Mouse (Mus musculus) bone marrow macrophage, adult 2 months (primary cell): ENCODE results near the gene Fbxo42. TPM values are rescaled to one million over a fixed set of nuclear protein-coding genes. Genes with fewer than 3 reads are reported as not detected.
A peak's percentile ranks its signal among the peaks of the same experiment; 100 is the strongest.

ENCODE experiments used
- H3K27ac ChIP-seq: 2 replicates; pipeline ENCODE4 v1.5.1; 2012; ENCODE audit warnings: low read depth, low read length; ENCODE audit not compliant: insufficient read depth
- H3K4me1 ChIP-seq: 2 replicates; pipeline ENCODE4 v1.6.1; 2012; ENCODE audit warnings: low read length; ENCODE audit not compliant: control insufficient read depth, insufficient read depth
- H3K4me3 ChIP-seq: 2 replicates; pipeline ENCODE4 v1.5.1; 2012; ENCODE audit warnings: mild to moderate bottlenecking, low read length, moderate library complexity; ENCODE audit not compliant: insufficient read depth
- CTCF ChIP-seq: IDR thresholded peaks from 2 replicates; pipeline ENCODE4 v1.5.1; 2012; ENCODE audit warnings: low read depth, mild to moderate bottlenecking, low read length, moderate library complexity
- POLR2A ChIP-seq: IDR thresholded peaks from 2 replicates; pipeline ENCODE4 v1.6.1; 2012; ENCODE audit warnings: mild to moderate bottlenecking, low read depth, low read length, borderline replicate concordance
- polyA plus RNA-seq: library from polyadenylated mRNA; stranded (reverse); fragments of >200 nt; gene quantifications from 2 replicates; pipeline ENCODE4 v1.2.4, GENCODE M21; 2012; ENCODE audit not compliant: missing spikeins, insufficient read depth, insufficient read length

Gene Fbxo42
- 22.0 and 28.2 TPM in 2 replicates for polyA plus RNA-seq

DNA sequence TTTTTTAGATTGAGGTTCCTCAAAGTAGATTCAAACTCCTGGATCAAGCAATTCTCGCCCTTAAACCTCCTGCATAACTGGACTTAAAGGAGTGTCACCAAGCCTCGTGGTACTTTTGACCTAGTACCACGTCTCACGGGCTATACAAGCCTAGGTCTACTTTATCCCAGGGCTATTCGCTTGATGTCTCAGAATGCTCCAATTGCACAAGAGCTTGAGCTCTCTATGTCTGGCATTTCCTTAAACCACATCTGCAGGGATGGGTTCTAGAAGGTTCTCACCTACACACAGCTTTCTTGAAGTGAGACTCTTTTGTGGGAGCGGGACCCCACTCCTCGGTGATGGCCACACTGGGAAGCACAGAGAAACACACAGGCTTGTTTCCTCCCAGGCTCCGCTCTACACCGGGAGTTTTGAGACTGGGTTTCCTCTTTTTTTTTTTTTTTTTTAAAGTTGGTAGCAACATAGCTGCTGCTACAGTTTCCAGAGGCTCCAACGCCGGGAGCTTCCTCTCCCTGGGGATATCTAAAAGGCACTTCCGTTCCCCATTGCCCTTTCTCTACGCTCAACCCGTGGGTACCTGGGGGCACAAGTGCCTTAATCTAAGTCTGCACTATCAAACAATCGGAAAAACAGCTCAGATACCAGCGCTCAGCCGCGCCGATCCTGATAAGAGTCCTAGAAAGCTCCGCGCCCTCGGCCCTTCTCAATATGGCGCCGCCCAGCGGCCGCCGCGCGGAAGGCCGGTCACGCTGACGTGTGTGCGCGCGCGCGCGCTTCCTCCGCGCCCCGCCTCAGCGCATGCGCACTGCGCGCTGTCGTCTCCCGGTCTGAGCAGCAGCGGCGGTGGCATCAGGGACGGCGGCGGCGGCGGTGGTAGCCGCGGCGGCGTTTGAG is at the start of gene Fbxo42:
Gene Fbxo42 (plus strand): TSS at position 802 of the 897 bp plus-strand sequence.
- peak within 1 kb of the TSS; percentile 99 for H3K27ac ChIP-seq
- H3K4me3 ChIP-seq, result peak within 1 kb of the TSS; percentile 99
- H3K4me1 ChIP-seq, result peaks cover 28% of the 10 kb centered on the region
- TF ChIP-seq CTCF (peak; percentile 53; the same call in 1 of the 2 replicates), POLR2A (no peak)

DNA sequence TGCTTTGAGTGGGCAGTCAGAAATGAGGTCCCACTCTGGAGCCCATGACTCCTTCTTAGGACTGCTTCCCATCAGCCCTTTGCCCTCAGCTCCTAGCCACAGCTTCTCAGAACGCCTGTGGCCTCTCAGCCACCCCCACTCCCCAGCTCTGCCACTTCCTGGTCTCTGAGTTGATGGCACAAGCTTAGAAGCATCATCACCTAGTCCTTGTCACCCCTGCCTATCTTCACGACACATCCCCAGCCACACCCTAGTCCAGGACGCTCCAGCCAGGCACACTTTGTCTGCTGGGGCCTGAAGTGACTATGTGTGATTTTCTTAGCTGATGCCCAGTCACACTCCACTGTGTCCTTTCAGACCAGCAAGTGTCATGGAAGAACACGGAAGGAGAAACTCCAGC is 48.8 kb upstream of the Fbxo42 start:
- H3K27ac ChIP-seq, result no peak overlapping the region
- TF ChIP-seq CTCF (no peak), POLR2A (no peak)
- no peak overlapping the region for H3K4me3 ChIP-seq
- H3K4me1 ChIP-seq, result peaks cover 5% of the 10 kb centered on the region

DNA sequence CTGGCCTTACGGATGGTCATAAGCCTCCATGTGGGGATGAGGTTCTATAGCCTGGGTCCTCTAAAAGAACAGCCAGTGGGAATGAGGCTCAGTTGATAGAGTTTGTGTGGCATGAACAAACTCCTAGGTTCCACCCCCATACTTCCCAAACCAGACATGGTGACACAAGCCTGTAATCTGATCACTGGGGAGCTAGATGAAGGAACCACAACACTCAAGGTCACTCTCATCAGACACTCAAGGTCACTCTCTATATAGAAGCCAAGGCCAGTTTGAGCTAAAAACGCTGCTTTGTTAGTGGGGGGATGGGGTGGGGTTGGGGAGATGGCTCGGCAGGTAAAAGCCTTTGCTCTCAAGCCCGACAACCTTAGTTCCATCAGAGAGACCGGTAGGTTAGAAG is 47.8 kb upstream of the Fbxo42 start:
- no peak for TF ChIP-seq CTCF
- TF ChIP-seq POLR2A, result no peak
- H3K27ac ChIP-seq, result no peak overlapping the region
- H3K4me3 ChIP-seq, result no peak overlapping the region
- peaks cover 5% of the 10 kb centered on the region for H3K4me1 ChIP-seq

DNA sequence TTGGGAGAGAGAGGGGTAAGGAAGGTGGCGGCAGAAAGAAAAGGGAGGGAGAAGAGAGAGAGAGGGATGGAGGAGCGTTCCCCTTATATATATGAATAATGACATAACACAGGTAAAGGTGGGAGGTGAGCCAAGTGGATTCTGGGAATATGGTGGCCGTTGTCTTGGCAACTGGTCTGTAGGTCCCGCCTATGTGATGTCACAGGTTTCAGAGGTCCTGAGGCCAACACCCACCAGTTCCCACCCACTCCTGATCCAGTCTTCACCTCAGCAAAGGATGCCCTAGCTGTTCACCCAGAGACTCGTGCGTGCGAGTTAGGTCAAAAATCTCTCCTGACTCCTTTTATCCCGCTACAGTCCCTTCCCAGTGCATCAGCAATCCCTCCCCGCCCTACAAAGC is 46.4 kb upstream of the Fbxo42 start:
- peaks cover 13% of the 10 kb centered on the region for H3K4me1 ChIP-seq
- TF ChIP-seq POLR2A, result no peak
- TF ChIP-seq CTCF, result no peak
- no peak overlapping the region for H3K27ac ChIP-seq
- no peak overlapping the region for H3K4me3 ChIP-seq

DNA sequence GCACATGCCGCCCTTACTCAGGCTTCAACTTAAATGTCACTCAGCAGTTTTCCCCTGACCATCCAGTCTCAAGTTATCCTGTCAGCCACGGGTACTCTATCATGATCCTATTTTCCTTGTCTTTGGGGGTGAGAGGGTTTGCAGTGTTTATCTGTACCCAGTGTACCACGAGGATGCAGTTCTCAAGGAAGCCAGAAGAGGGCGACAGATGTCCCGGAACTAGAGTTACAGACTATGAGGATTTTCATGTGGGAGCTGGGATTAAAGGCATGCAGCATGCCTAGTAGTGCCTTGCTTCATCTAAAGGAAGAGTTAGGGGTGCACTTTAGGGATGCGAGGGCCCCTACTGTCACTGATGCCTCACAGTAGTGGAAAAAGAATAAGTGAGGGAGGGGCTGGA is 45.9 kb upstream of the Fbxo42 start:
- peaks cover 13% of the 10 kb centered on the region for H3K4me1 ChIP-seq
- TF ChIP-seq POLR2A (no peak), CTCF (peak; percentile 28; the same call in 1 of the 2 replicates)
- H3K27ac ChIP-seq, result no peak overlapping the region
- no peak overlapping the region for H3K4me3 ChIP-seq

DNA sequence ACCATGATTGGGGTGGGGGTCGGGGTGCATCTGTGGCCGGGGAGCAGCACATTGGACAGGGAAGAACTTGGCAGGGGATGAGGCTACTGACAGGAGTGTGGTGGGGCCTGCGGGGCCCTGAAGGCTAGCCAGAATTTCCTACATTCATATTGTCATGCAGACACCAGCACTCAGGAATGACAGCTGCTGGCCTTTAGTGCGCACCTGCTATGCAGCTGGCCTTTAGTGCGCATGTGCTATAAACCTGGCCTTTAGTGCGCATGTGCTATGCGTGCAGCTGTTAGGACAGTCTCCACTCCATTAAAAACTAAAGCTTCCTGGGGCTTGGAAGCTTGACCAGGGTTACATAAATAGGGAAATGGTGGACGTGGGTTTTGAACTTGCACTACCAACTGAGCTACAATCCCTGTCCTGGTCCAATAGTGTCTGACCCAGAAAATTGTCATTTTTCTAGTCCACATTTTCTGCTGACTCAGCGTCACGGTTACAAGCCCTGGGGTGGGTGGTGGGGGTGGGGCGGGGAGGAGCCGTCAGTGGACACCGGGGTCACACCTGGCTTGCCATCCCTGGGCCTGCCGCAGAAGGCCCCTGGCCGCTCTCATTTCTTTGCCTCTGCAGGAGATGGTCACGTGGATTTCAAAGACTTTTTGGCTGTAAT is 41.1 kb upstream of the Fbxo42 start:
- TF ChIP-seq CTCF, result no peak
- no peak for TF ChIP-seq POLR2A
- Histone ChIP-seq H3K27ac (no peak overlapping the region), H3K4me1 (peaks cover 8% of the 10 kb centered on the region), H3K4me3 (no peak overlapping the region)

DNA sequence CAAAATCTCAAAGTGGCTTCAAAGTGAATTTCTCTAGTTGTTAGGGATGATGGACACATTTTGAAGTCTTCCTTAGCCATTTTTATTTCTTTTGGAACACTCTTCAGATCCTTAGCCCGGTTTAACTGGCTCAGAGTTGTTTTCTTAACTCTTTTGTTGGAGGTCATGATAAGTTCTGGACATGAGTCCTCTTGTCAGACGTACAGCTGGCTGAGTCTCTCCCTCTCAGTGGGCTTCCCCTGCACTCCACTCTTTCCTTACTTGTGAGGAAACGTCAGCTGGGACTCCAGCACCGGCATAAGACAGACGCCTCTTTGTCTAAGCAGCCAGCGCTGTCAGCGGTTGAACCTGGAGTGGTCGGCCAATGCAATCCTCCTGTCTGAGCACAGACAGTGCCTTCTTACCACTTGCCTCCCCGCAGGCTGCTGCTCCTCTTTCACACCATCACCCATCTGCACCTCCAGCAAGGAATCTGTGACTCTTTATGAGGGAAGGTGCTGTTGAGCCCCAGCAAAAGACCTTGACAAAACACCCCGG is 39.4 kb upstream of the Fbxo42 start:
- TF ChIP-seq POLR2A (no peak), CTCF (no peak)
- Histone ChIP-seq H3K27ac (no peak overlapping the region), H3K4me1 (peaks cover 8% of the 10 kb centered on the region), H3K4me3 (no peak overlapping the region)

DNA sequence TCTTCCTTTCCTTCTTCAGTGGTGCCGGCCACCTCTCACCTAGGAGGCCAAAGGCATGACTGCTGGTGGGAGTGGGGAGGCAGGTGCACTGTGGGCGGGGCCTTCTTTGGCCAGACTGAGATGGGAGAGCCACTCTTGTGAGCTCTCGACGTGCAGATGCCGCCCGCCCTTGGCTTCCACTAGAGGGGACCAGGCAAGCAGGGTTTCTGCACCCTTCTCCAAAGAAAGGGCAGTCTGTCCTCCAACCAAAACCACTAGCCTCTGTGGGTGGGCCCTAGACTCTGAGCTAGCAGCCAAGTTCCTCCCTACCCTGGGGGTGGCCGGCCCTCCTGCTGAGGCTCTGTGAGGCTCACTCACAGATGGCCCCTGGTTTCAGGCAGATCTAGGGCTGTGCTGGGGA is 33.9 kb upstream of the Fbxo42 start:
- Histone ChIP-seq H3K27ac (no peak overlapping the region), H3K4me1 (no peaks in the 10 kb centered on the region), H3K4me3 (no peak overlapping the region)
- TF ChIP-seq POLR2A, result no peak
- no peak for TF ChIP-seq CTCF

DNA sequence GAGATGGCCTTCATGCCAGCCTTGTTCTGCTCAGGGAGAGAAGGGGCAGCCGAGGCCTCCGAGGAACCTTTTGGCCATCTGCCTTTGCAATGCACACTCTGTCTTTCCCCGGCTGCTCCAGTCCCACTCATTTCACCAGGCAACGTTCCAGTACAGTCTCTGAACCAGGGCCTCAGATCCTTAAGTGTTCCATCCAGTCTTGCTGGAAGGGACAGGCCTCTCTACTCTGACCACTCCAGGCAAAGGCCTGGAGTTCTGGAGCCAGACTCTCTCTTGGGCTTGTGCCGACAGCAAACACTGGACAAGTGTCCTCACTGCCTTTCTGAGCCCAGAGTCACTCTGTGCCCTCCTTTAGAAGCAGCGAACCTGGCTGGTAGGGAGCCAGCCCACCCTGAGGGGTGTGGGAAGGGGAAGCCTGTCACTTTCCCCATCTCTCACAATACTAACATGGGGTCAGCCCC is 33.2 kb upstream of the Fbxo42 start:
- Histone ChIP-seq H3K4me1 (no peaks in the 10 kb centered on the region), H3K4me3 (no peak overlapping the region), H3K27ac (no peak overlapping the region)
- TF ChIP-seq CTCF (no peak), POLR2A (no peak)
